Mouse (Mus musculus) embryonic facial prominence, embryonic 14.5 days (tissue): Measurements from ENCODE around the gene Thada. TPM values are rescaled to one million over a fixed set of nuclear protein-coding genes. Genes with fewer than 3 reads are reported as not detected.

Experiments used
- ATAC-seq: fragments of 200-750 bp; cut with Nextera tagmentation; 2 replicates; pipeline ENCODE4 v1.8.0; 2017; ENCODE audit warnings: low read depth, moderate number of reproducible peaks, moderate TSS enrichment
- DNase-seq: peaks from one replicate; pipeline ENCODE4 v3.0.0-alpha.2; 2015; ENCODE audit warnings: low spot score
- H3K27ac ChIP-seq: fragments of 300-500 bp; sonication (generic); replicated peaks from 2 replicates; pipeline ENCODE4 v1.5.1; 2014; ENCODE audit warnings: low read depth, mild to moderate bottlenecking, low read length, moderate library complexity
- H3K27me3 ChIP-seq: fragments of 300-500 bp; sonication (generic); replicated peaks from 2 replicates; pipeline ENCODE4 v1.6.1; 2014; ENCODE audit warnings: low read length; ENCODE audit not compliant: control insufficient read depth, insufficient read depth
- H3K36me3 ChIP-seq: fragments of 300-500 bp; sonication (generic); 2 replicates; pipeline ENCODE4 v1.6.1; 2014; ENCODE audit warnings: low read length, mixed read lengths; ENCODE audit not compliant: control insufficient read depth, insufficient read depth
- H3K4me1 ChIP-seq: fragments of 300-500 bp; sonication (generic); 2 replicates; pipeline ENCODE4 v1.6.1; 2014; ENCODE audit warnings: antibody characterized with exemption, low read length; ENCODE audit not compliant: control insufficient read depth, insufficient read depth
- H3K4me2 ChIP-seq: fragments of 300-500 bp; sonication (generic); 2 replicates; pipeline ENCODE4 v1.6.1; 2014; ENCODE audit warnings: low read depth, mild to moderate bottlenecking, low read length, moderate library complexity, mixed read lengths
- H3K4me3 ChIP-seq: fragments of 300-500 bp; sonication (generic); 2 replicates; pipeline ENCODE4 v1.5.1; 2014; ENCODE audit warnings: low read depth, mild to moderate bottlenecking, low read length
- H3K9ac ChIP-seq: fragments of 300-500 bp; sonication (generic); 2 replicates; pipeline ENCODE4 v1.6.1; 2014; ENCODE audit warnings: low read depth, mild to moderate bottlenecking, low read length, moderate library complexity, mixed read lengths
- H3K9me3 ChIP-seq: fragments of 300-500 bp; sonication (generic); 2 replicates; pipeline ENCODE4 v1.6.1; 2016; ENCODE audit warnings: low read length; ENCODE audit not compliant: control insufficient read depth
- WGBS: fragments of 180-500 bp; shearing (Covaris S2); extraction: QIAGEN DNeasy Blood & Tissue Kit; methylation state at CpG from one replicate; pipeline ENCODE4 v1.1.7; 2014; 5-methylcytosine and 5-hydroxymethylcytosine counted together
- polyA plus RNA-seq: library from polyadenylated mRNA; unstranded; fragments of >200 nt; fragmentation: Nextera tagmentation; extraction: Ambion mirVana; gene quantifications from 2 replicates; pipeline ENCODE4 v1.2.1, GENCODE M21; 2014

Gene Thada
- polyA plus RNA-seq, 1 experiment from 2014 or later: 6.2 TPM

DNA sequence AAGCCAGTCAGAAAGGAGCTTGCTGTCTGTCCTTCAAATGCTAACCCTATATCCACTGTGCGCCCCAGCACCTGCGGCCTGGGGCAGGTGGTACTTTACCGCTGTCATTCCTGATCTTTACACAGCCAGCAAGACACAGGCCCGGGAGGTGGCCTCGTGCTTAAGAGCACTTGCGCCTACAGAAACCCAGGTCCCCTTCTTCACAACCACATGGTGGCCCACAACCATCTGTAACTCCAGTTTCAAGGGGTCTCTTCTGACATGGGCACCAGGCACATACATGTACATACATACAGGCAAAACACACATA lies 311.0 kb downstream of the Thada start:
- H3K9ac ChIP-seq: no peak overlapping the region
- no peak for ATAC-seq
- H3K9me3 ChIP-seq: no peaks in the 10 kb centered on the region
- H3K4me1 ChIP-seq: peaks cover 8% of the 10 kb centered on the region; the same call in 1 of the 2 replicates
- no peak overlapping the region for H3K4me3 ChIP-seq
- 89% methylated on average over 6 of the region's 6 CpGs for WGBS
- no peak overlapping the region for H3K27ac ChIP-seq
- no peaks in the 10 kb centered on the region for H3K27me3 ChIP-seq
- no peak overlapping the region for H3K4me2 ChIP-seq
- H3K36me3 ChIP-seq: no peaks in the 10 kb centered on the region
- no peak for DNase-seq

DNA sequence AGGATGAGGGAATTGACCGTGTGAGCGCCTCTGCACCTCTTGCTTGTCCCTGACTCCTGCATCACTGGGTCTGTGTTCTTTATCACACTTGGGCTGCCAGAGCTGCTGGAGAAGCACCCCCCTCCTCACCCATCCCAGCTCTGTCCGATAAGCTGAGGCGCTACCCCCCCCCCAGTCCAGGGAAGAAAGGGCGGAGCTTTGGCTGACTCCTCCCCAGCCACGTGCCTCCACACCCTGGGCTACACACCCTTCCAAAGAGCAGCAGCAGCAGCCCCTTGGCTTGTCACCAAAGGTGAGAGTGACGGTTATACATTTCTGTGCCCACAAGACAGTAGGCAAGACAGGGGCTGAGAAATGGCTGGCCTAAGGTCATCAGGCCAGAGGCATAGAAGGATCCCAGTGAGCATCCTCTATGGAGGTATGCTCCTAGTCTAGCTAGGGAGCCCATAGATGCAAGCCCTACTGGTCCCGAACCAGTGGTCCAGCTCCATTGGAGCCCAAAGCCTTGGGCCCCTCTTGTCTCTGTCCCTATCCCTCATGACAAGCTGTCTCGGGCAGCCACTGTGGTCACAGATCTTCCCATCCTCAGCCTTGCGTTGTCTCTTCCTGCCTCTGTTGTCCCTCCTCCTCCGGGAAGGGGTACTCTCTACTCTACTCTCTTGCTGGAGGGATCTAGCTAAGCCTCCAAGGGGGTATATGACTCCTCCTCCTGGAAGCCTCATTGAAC lies 311.5 kb downstream of the Thada start:
- WGBS: 82% methylated on average over 11 of the region's 11 CpGs
- no peak overlapping the region for H3K4me3 ChIP-seq
- no peak overlapping the region for H3K4me2 ChIP-seq
- H3K36me3 ChIP-seq: no peaks in the 10 kb centered on the region
- no peak overlapping the region for H3K27ac ChIP-seq
- H3K9ac ChIP-seq: no peak overlapping the region
- no peak for ATAC-seq
- no peaks in the 10 kb centered on the region for H3K9me3 ChIP-seq
- DNase-seq: no peak
- no peaks in the 10 kb centered on the region for H3K27me3 ChIP-seq
- H3K4me1 ChIP-seq: peaks cover 13% of the 10 kb centered on the region; the same call in 1 of the 2 replicates

DNA sequence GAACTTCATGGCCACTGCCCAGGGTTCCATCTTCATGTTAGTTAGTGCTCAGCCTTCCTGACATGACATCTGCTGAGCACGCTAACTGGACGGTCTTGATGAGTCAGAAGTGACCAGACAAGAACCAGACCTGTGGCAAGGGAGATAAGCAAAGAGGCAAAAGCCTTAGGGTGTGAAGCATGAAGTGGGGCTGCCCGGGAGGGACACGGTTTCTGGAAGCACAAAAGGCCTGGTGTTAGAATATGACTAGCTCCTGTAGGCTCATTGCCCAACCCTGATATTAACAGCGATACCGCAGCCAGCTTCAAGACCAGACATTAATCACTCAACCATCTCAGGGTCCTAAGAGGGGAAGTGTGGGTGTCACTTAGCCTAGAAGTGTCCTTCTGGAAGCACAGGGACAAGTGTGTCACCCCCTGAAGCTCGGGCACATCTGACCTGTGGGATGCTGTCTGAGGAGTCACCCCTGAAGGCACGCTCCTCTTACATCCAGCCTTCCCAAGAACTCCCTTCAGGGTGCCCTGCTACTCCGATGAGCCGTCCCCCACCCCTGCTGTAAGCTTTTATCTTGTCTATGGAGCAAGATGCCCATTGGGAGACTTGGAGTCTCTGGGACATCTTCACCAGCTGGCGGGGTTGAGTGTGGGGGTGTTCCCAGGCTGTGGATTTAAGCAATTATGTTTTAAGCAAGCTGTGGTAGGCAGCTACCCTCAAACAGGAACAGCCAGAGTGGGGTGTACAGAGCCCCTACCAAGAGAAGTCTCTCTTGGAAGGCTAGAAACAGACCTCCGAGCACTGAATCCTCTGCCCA lies 312.8 kb downstream of the Thada start:
- 80% methylated on average over 12 of the region's 12 CpGs for WGBS
- ATAC-seq: no peak
- H3K4me2 ChIP-seq: no peak overlapping the region

DNA sequence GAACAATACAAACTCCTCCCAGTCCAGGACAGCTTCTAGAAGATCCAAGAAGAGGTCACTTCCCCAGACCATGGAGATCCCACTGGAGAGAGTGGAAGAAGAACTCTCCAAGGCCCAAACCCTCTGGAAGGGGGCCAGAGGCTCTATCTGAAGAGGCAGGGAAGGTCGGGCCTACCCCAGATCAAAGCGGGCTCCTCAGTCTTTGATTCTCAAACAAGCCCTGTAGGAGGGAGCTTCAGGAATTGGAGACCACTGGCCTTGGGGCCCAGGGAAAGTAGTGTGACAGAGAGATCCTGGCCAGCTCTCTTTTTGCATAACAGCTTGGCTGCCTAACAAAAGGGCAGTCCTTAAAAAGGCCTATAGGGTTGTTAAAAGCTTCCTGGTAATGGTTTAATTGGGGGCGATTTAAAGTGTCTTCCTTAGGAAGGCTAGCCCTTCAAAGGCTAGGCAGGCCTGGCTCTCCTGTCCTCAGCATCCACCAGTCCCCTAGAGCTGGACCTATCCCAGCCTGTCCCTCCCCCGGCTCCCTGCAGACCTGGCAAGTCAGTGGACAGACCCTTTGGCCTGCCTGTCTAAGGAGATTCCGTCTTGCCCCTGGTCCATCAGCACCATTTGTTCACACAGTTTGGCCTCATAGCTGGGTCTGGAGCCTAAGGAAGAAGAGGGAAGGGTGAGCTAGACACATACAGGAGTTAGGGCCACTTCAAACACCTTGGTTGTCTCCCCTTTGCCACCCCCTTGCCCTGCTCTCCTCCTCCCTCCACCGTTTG lies 313.6 kb downstream of the Thada start:
- H3K27me3 ChIP-seq: no peaks in the 10 kb centered on the region
- H3K4me1 ChIP-seq: peaks cover 25% of the 10 kb centered on the region
- no peak overlapping the region for H3K27ac ChIP-seq
- ATAC-seq (no peak), DNase-seq (no peak)
- 51% methylated on average over 6 of the region's 6 CpGs for WGBS
- H3K9ac ChIP-seq: no peak overlapping the region
- H3K9me3 ChIP-seq: no peaks in the 10 kb centered on the region
- no peaks in the 10 kb centered on the region for H3K36me3 ChIP-seq
- H3K4me2 ChIP-seq: no peak overlapping the region
- no peak overlapping the region for H3K4me3 ChIP-seq

More for the DNA sequence above, 312.8 kb downstream of the Thada start:
- H3K4me1 ChIP-seq: peaks cover 26% of the 10 kb centered on the region
- no peak overlapping the region for H3K9ac ChIP-seq
- H3K4me3 ChIP-seq: no peak overlapping the region
- no peak overlapping the region for H3K27ac ChIP-seq
- no peak for DNase-seq
- no peaks in the 10 kb centered on the region for H3K27me3 ChIP-seq
- H3K9me3 ChIP-seq: no peaks in the 10 kb centered on the region
- H3K36me3 ChIP-seq: no peaks in the 10 kb centered on the region

DNA sequence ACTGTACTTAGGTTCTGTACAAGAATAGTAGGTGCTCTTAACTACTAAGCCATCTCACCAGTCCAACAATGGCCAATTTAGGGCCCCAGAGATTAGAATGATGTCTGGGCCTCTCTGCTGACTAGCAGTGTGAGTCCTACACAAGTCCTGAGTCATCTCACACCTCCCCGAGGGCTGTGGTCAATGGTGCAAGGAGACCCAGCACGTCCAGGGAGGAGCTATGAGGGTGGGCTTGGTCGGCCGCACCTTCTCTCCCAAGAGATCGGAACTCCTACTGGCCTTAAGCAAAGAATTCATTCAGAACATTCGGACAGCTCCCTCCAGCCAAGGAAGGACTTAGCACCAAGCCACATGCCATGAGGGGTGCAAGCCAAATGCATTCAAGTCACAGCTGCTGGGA lies 314.7 kb downstream of the Thada start:
- H3K4me3 ChIP-seq: no peak overlapping the region
- no peak overlapping the region for H3K9ac ChIP-seq
- no peak overlapping the region for H3K4me2 ChIP-seq
- no peak for DNase-seq
- ATAC-seq: no peak
- H3K27me3 ChIP-seq: no peaks in the 10 kb centered on the region
- H3K9me3 ChIP-seq: no peaks in the 10 kb centered on the region
- peaks cover 32% of the 10 kb centered on the region for H3K4me1 ChIP-seq
- no peak overlapping the region for H3K27ac ChIP-seq
- WGBS: 73% methylated on average over 6 of the region's 6 CpGs
- H3K36me3 ChIP-seq: no peaks in the 10 kb centered on the region

DNA sequence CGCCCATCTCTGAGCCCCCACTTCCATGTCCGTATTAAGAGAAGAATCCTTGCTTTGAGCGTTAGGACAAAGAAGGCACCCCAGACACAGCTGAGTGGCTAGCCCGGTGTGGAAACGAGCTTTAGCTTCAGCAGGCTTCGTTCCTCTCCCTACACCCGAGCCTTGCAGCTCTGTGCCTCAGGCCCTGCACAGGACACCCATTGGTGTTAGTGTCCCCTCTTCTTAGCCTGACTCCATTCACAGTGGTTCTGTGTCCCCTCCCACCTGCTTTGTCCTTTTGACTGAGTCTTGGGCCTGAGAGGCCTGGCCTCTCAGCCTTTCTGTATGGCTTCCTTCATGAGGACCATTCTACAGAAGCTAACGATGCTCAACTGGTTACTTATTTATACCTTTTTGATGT lies 315.7 kb downstream of the Thada start:
- DNase-seq (no peak), ATAC-seq (no peak)
- H3K4me1 ChIP-seq: peaks cover 39% of the 10 kb centered on the region
- H3K27me3 ChIP-seq: no peaks in the 10 kb centered on the region
- 72% methylated on average over 8 of the region's 8 CpGs for WGBS
- H3K9me3 ChIP-seq: no peaks in the 10 kb centered on the region
- H3K27ac ChIP-seq: no peak overlapping the region
- no peaks in the 10 kb centered on the region for H3K36me3 ChIP-seq
- H3K4me3 ChIP-seq: no peak overlapping the region
- no peak overlapping the region for H3K4me2 ChIP-seq
- H3K9ac ChIP-seq: no peak overlapping the region

DNA sequence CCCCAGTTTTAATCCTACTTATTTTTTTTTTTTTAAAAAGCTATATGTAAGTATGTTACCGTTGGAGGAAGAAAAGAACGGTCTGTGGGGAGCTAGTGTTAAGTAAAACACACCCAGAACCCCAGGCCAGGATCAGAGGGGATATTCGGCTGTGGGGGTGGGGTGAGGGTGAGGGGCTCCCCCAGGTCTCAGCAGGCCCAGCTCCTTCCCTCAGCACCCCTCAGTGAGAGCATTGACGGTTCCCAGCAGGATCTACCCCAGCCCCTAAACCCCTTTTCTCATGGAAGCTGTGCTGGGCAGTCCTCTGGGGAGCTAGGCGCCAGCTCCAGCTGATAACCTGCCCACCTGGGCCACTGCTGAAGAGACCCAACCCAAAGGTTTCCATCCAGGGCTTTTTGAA lies 316.4 kb downstream of the Thada start:
- Histone ChIP-seq H3K9me3 (no peaks in the 10 kb centered on the region), H3K4me3 (no peak overlapping the region), H3K4me2 (no peak overlapping the region), H3K36me3 (no peaks in the 10 kb centered on the region), H3K9ac (no peak overlapping the region), H3K4me1 (peaks cover 40% of the 10 kb centered on the region), H3K27me3 (no peaks in the 10 kb centered on the region), H3K27ac (peak overlapping the region; percentile 83; the same call in 1 of the 2 replicates)
- DNase-seq (no peak), ATAC-seq (no peak)
- 46% methylated on average over 5 of the region's 5 CpGs for WGBS

DNA sequence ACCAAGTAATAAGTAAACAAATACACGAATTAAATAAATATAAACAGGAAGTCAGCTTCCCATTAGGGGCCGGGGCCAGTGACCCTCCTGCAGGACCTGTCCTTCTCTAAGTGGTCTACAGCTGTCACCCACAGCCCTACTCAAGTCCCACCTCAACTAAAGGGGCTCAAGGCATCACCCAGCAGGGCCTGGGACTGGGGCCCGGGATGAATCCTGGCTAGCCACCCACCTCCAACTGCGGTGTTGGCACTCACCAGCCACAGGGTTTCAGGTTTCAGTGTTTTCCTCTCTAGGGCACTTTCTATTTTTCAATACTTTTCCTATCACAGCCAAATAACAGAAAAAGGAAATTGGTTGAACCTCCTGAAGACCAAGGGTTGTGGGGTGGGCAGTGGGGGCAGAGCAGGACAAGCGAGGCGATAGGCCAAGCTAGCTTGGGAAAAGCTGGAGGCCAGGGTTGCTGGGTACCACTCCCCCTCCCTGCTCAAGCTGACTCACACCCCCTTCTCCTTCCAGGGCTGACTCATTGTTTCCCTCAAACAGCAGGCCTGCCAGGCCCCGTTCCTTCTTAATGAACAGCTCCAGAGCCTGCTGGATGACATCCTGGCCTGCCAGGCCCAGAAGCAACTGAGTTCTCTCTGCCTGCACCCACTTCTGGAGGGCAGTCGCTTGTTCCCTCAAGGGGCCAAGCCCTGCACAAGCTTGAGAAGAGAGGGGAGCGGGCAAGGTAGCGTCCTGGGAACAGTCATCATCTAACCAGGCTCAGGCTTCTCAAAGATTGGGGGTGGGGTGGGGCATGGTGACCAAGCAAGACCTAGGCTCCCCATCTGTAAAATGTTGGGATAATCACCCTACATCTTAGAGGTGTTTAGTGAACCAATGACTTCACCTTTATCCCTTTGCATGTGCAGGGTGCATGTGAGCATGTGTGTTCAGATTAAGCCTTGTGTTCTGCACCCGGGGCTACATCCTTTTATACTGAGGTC lies 317.2 kb downstream of the Thada start:
- H3K4me1 ChIP-seq: peaks cover 40% of the 10 kb centered on the region
- WGBS: 27% methylated on average over 11 of the region's 11 CpGs
- peak overlapping the region; percentile 54 for H3K9ac ChIP-seq
- H3K27ac ChIP-seq: peak overlapping the region; percentile 83
- no peaks in the 10 kb centered on the region for H3K36me3 ChIP-seq
- H3K4me3 ChIP-seq: no peak overlapping the region
- peak; percentile 93 for DNase-seq
- H3K4me2 ChIP-seq: no peak overlapping the region
- peak; percentile 83 for ATAC-seq
- H3K27me3 ChIP-seq: no peaks in the 10 kb centered on the region
- no peaks in the 10 kb centered on the region for H3K9me3 ChIP-seq
